Comparison of ENCODE assay signal across 8 mouse cellular contexts in the genomic region with DNA sequence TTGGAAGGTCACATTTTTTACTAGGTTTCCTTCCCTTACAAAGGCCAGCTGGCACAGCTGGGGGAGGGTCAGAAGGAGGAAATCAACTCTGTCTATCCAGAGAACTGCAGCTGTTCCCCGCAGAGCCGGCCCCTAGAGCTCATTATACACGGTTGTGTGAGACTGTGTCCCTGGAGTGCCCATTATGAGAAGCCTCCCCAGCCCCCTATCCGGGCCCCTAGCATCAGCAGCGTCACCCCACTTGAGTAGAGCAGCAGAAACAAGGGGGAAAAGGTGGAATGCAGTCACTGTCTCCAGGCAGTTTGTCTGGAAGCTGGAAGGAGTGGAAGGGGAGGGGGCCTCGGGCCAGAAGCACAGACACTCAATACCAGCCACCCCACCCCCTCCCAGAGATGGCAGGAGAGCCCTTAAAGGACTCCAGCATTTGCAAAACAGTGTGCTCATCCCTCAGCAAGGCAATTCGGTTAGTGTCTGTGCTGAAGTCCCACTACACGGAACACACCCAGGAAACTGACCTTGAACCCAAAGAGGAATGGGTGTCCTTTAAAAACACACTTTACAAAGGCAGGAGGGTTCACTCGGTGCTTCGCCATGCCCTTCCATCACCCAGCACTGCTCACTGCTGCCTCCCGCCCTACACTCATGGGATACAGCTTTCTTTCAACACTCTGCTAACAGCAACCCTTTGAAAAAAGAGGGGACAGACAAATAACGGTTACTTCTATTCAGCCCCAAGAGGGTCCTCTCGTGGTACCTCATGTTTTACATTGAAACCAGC. TPM values are rescaled to one million over a fixed set of nuclear protein-coding genes. Genes with fewer than 3 reads are reported as not detected.
A peak's percentile ranks its signal among the peaks of the same experiment; 100 is the strongest.
DNase-seq lines count a peak whose midpoint lies in the region; ATAC-seq and TF ChIP-seq lines count a peak whose summit lies in the region.

No protein-coding gene starts in this region.

- no peaks in the 10 kb centered on the region; the same call in 1 of the 2 replicates for H3K9me3 ChIP-seq in lung, embryonic 14.5 days (ENCODE audit: low read depth, low read length)
- H3K9me3 ChIP-seq in forebrain, embryonic 10.5 days, result peaks cover 37% of the 10 kb centered on the region
- H3K9me3 ChIP-seq in intestine, embryonic 14.5 days (ENCODE audit: control insufficient read depth, low read length), result no peaks in the 10 kb centered on the region
- no peaks in the 10 kb centered on the region for H3K9me3 ChIP-seq in midbrain, embryonic 15.5 days

- no peaks in the 10 kb centered on the region for H3K36me3 ChIP-seq in lung, embryonic 14.5 days (ENCODE audit: insufficient read depth)
- peaks cover 12% of the 10 kb centered on the region for H3K36me3 ChIP-seq in forebrain, embryonic 10.5 days (replicated peaks)
- H3K36me3 ChIP-seq in intestine, embryonic 14.5 days (ENCODE audit: control insufficient read depth, insufficient read depth, low read length), result no peaks in the 10 kb centered on the region
- H3K36me3 ChIP-seq in midbrain, embryonic 15.5 days (replicated peaks), result no peaks in the 10 kb centered on the region

- no peak for TF ChIP-seq POLR2A in lung, adult 2 months (IDR thresholded peaks at IDR 0.05; ENCODE audit: borderline replicate concordance, extremely low read depth, low read depth, low read length)
- no peak for TF ChIP-seq POLR2A in cerebellum, adult 2 months (IDR thresholded peaks at IDR 0.05; ENCODE audit: borderline replicate concordance, insufficient read depth, low read length)

- H3K4me3 ChIP-seq in lung, embryonic 14.5 days (ENCODE audit: low read depth, low read length), result peak overlapping the region; percentile 57
- H3K4me3 ChIP-seq in lung, adult 2 months (replicated peaks; ENCODE audit: extremely low read depth, low read depth, low read length), result no peak overlapping the region
- H3K4me3 ChIP-seq in forebrain, embryonic 10.5 days, result peak overlapping the region; percentile 71
- peak overlapping the region; percentile 45 for H3K4me3 ChIP-seq in intestine, embryonic 14.5 days (ENCODE audit: low read depth, low read length)
- peak overlapping the region; percentile 57 for H3K4me3 ChIP-seq in midbrain, embryonic 15.5 days
- no peak overlapping the region for H3K4me3 ChIP-seq in cerebellum, adult 2 months (replicated peaks; ENCODE audit: insufficient read depth, low read depth, low read length)

- peak overlapping the region; percentile 36; the same call in 1 of the 2 replicates for H3K27ac ChIP-seq in lung, embryonic 14.5 days (ENCODE audit: low read depth)
- H3K27ac ChIP-seq in forebrain, embryonic 10.5 days, result peak overlapping the region; percentile 97
- H3K27ac ChIP-seq in intestine, embryonic 14.5 days (ENCODE audit: low read depth), result peak overlapping the region; percentile 76
- peak overlapping the region; percentile 63 for H3K27ac ChIP-seq in midbrain, embryonic 15.5 days
- no peak overlapping the region for H3K27ac ChIP-seq in cerebellum, adult 2 months (ENCODE audit: insufficient read depth, low read length)

- no peaks in the 10 kb centered on the region for H3K4me1 ChIP-seq in lung, embryonic 14.5 days (ENCODE audit: insufficient read depth)
- H3K4me1 ChIP-seq in lung, adult 2 months (ENCODE audit: control insufficient read depth, insufficient read depth, low read length), result no peaks in the 10 kb centered on the region
- H3K4me1 ChIP-seq in forebrain, embryonic 10.5 days, result peaks cover 12% of the 10 kb centered on the region
- H3K4me1 ChIP-seq in intestine, embryonic 14.5 days (replicated peaks; ENCODE audit: control insufficient read depth, insufficient read depth, low read length), result no peaks in the 10 kb centered on the region
- H3K4me1 ChIP-seq in midbrain, embryonic 15.5 days, result peaks cover 9% of the 10 kb centered on the region; the same call in 1 of the 2 replicates
- no peaks in the 10 kb centered on the region for H3K4me1 ChIP-seq in cerebellum, adult 2 months (ENCODE audit: control insufficient read depth, insufficient read depth, low read length)

- peak overlapping the region; percentile 80 for H3K9ac ChIP-seq in lung, embryonic 14.5 days
- H3K9ac ChIP-seq in intestine, embryonic 14.5 days (ENCODE audit: low read length), result peak overlapping the region; percentile 80
- no peak overlapping the region; the same call in 1 of the 2 replicates for H3K9ac ChIP-seq in midbrain, embryonic 15.5 days

- 30% methylated on average over 13 of the region's 13 CpGs for WGBS in lung, embryonic 14.5 days
- 28% methylated on average over 13 of the region's 13 CpGs for WGBS in lung, adult 2 months
- WGBS in forebrain, embryonic 10.5 days, result 27% methylated on average over 13 of the region's 13 CpGs
- WGBS in intestine, embryonic 14.5 days, result 34% methylated on average over 13 of the region's 13 CpGs
- 31% methylated on average over 13 of the region's 13 CpGs for WGBS in midbrain, embryonic 15.5 days
- WGBS in cerebellum, adult 2 months, result 28% methylated on average over 13 of the region's 13 CpGs

- peak; percentile 59 for DNase-seq in lung, embryonic 14.5 days
- no peak for DNase-seq in lung, adult 2 months
- DNase-seq in forebrain, embryonic 10.5 days (ENCODE audit: extremely low spot score, low spot score), result peak; percentile 73
- DNase-seq in intestine, embryonic 14.5 days (ENCODE audit: low spot score), result peak; percentile 56
- DNase-seq in urinary bladder, postnatal 4 days (ENCODE audit: low spot score in 2 of 2), result no peak
- DNase-seq in cerebellum, adult 2 months, result no peak
- no peak for DNase-seq in frontal cortex, postnatal 14 days (ENCODE audit: low spot score in 2 of 2)

- peak overlapping the region; percentile 67 for H3K4me2 ChIP-seq in lung, embryonic 14.5 days
- peak overlapping the region; percentile 45 for H3K4me2 ChIP-seq in intestine, embryonic 14.5 days (ENCODE audit: low read length)
- peak overlapping the region; percentile 76 for H3K4me2 ChIP-seq in midbrain, embryonic 15.5 days

- ATAC-seq in lung, embryonic 14.5 days (ENCODE audit: insufficient read depth), result peak; percentile 64; the same call in 1 of the 2 replicates
- peak; percentile 62; the same call in 1 of the 2 replicates for ATAC-seq in intestine, embryonic 14.5 days (replicated peaks; ENCODE audit: low FRiP score, low TSS enrichment, low read depth)
- ATAC-seq in midbrain, embryonic 15.5 days (replicated peaks), result peak; percentile 65

- TF ChIP-seq CTCF in lung, embryonic 14.5 days (IDR thresholded peaks at IDR 0.05; ENCODE audit: low read depth), result no peak
- no peak for TF ChIP-seq CTCF in lung, adult 2 months (IDR thresholded peaks at IDR 0.05; ENCODE audit: insufficient read depth, low read length)
- TF ChIP-seq CTCF in cerebellum, adult 2 months (IDR thresholded peaks at IDR 0.05; ENCODE audit: borderline replicate concordance, insufficient read depth, low read depth, low read length), result no peak

- no peaks in the 10 kb centered on the region for H3K27me3 ChIP-seq in lung, embryonic 14.5 days (ENCODE audit: insufficient read depth, low read length)
- H3K27me3 ChIP-seq in forebrain, embryonic 10.5 days (ENCODE audit: poor library complexity, severe bottlenecking), result no peaks in the 10 kb centered on the region
- no peaks in the 10 kb centered on the region for H3K27me3 ChIP-seq in intestine, embryonic 14.5 days (replicated peaks; ENCODE audit: control insufficient read depth, insufficient read depth, low read length)
- no peaks in the 10 kb centered on the region for H3K27me3 ChIP-seq in midbrain, embryonic 15.5 days (replicated peaks)
- H3K27me3 ChIP-seq in cerebellum, adult 2 months (ENCODE audit: control insufficient read depth, insufficient read depth, low read length), result no peaks in the 10 kb centered on the region

RNA-seq across cellular contexts. Expression of a gene that starts 1.9 kb away (rescaled TPM):
- 38.2 and 39.8 TPM in 2 replicates for polyA plus RNA-seq in lung, embryonic 14.5 days (2014; fragmentation: Nextera tagmentation; extraction: Ambion mirVana)
- polyA plus RNA-seq in lung, adult 2 months (2012; rRNA removed), result 1.3 and 1.7 TPM in 2 replicates
- polyA plus RNA-seq in forebrain, embryonic 10.5 days (2016; fragmentation: Nextera tagmentation; extraction: Ambion mirVana), result 125 and 130 TPM in 2 replicates
- 26.4 and 31.1 TPM in 2 replicates for polyA plus RNA-seq in intestine, embryonic 14.5 days (2014; fragmentation: Nextera tagmentation; extraction: Ambion mirVana)
- polyA plus RNA-seq in midbrain, embryonic 15.5 days (2015; fragmentation: Nextera tagmentation; extraction: Ambion mirVana), result 9.8 and 11.5 TPM in 2 replicates
- 0.16 and 0.21 TPM in 2 replicates for polyA plus RNA-seq in cerebellum, adult 2 months (2012; rRNA removed)

RNA-seq across cellular contexts. Expression of a gene that starts 42.5 kb away (rescaled TPM):
- polyA plus RNA-seq in lung, embryonic 14.5 days (2014; fragmentation: Nextera tagmentation; extraction: Ambion mirVana), result 4.6 and 5.1 TPM in 2 replicates
- 0.92 and 1.6 TPM in 2 replicates for polyA plus RNA-seq in lung, adult 2 months (2012; rRNA removed)
- polyA plus RNA-seq in forebrain, embryonic 10.5 days (2016; fragmentation: Nextera tagmentation; extraction: Ambion mirVana), result 14.9 and 16.2 TPM in 2 replicates
- polyA plus RNA-seq in intestine, embryonic 14.5 days (2014; fragmentation: Nextera tagmentation; extraction: Ambion mirVana), result 5.3 and 6.6 TPM in 2 replicates
- polyA plus RNA-seq in midbrain, embryonic 15.5 days (2015; fragmentation: Nextera tagmentation; extraction: Ambion mirVana), result 24.6 and 24.8 TPM in 2 replicates
- polyA plus RNA-seq in cerebellum, adult 2 months (2012; rRNA removed), result 6.7 and 6.9 TPM in 2 replicates

Comparison
In these comparisons a context has a peak if more than half of its experiments do, and no peak if none do; other contexts are left out.
1. DNase-seq: peak in lung, embryonic 14.5 days (single experiment), forebrain, embryonic 10.5 days (single experiment) and intestine, embryonic 14.5 days (single experiment); none in lung, adult 2 months (single experiment), urinary bladder, postnatal 4 days (0 of 2), cerebellum, adult 2 months (0 of 2) and frontal cortex, postnatal 14 days (0 of 2).
2. H3K4me3 ChIP-seq: peak in lung, embryonic 14.5 days (single experiment), forebrain, embryonic 10.5 days (single experiment), intestine, embryonic 14.5 days (single experiment) and midbrain, embryonic 15.5 days (single experiment); none in lung, adult 2 months (single experiment) and cerebellum, adult 2 months (single experiment).
3. Peak in every context shown above with its lines, with median percentiles within 50 percentile points of each other: ATAC-seq and H3K4me2 ChIP-seq.